Mouse (Mus musculus) embryo, embryonic 10 days (tissue): ENCODE data around the gene Tmod2.
"Not testable (repeated sequence)": the region's sequence is repeated elsewhere in the genome, so short reads cannot be mapped to it uniquely, and the experiment has no call there.

Source experiments
- DNase-seq: peaks from one replicate; pipeline ENCODE4 v3.0.0-alpha.2; 2015; ENCODE audit warnings: low spot score

The Tmod2 gene

GRCm38 (mm10) chr9:75551342-75551741, 59.8 kb downstream of the Tmod2 start:
- no peak for DNase-seq

GRCm38 (mm10) chr9:75549010-75549409, 62.1 kb downstream of the Tmod2 start:
- no peak for DNase-seq

DNA sequence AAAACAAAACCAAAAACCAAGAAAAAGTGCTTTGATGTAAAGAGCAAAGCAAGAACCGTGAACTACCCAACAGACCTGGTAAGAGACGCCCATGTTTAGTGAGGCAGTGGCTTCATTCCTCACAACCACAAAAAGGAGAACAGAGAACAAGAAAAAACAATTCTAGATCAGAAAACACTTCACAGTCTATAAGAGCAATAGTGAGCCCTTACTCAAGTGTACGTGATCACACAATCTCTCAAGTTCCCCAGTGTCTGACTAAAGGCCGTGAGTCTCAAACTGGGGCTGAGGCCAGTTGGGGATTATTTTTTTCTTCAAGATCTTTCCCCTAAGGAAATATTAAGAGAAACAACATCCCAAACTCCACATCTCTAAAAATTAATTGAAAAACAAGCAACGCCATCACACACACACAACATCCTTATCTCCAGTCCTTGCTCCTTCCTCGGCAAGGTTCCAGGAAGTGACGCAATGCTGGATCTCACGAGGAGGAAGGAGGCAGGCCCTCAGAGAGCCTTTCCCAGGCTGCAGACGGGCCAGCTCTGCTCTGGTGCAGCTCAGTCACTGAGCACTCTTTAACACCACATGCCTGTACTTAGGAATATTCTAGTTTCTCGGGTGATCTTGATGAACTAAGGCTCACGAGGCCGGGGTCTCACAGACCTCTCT, 64.1 kb downstream of the Tmod2 start:
- no peak for DNase-seq

- DNase-seq: no peak
Measured at GRCm38 (mm10) chr9:75545514-75545913, 65.6 kb downstream of the Tmod2 start.

DNA sequence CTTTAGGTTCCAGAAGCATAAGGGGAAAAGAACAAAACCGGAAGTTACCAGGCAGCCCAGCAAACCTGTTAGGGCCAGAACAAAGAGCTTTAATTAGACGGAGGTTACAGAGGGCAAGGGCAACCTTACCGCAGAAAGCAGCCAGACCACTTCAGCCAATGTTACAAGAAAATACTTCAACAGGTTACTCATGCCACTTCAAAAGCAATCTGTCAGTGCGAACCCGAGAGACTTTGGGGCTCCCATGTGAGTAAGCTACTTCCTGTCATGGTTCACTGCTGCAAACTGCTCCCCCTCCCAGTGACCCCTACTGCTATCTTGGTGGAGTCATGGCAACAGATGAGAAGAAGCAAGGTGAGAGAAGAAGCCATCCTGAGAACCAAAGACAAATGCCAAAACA, 69.6 kb downstream of the Tmod2 start:
- DNase-seq: peak; percentile 43

DNA sequence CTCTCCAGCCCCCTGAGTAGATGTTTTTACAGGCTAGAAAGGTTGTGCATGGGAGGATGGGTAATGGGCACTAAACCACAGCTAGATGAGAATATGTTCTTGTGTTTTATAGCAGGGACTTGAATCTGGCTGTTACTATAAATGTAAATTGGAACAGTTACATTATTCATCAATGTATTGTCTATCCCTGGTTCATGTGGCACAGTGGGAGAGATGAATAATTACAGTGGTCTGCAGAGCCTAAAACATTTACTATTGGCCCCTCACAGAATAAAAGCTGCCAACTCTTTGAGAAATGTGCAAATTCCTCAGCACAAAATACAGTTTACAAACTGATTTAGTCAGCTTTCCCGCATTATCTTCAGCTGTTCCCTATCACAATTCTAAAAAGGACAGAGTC, 74.7 kb downstream of the Tmod2 start:
- DNase-seq: no peak

DNA sequence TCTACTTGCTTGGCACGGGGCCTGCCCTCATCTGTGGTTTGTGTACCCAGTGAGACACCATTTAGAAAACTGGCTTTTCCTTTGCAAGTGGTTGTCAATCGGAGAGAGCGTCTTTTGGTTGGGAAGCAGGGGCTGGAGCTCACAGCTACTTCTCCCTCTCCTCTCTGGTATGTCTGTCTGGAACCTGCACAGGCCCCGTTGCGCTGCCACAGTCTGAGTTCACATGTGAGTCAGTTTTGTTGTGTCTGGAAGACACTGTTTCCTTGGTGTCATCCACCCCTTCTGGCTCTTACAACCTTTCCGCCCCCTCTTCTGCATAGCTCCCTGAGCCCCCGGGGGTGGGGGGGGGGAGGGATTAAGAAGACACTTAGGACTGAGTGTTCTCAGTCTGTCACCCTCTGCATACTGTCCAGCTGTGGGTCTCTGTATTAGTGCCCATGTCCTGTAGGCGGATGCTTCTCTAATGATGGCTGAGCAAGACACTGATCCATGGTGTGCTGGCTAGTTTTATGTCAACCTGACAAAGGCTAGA, 76.6 kb downstream of the Tmod2 start:
- no peak for DNase-seq

- not testable (repeated sequence) for DNase-seq
Measured at GRCm38 (mm10) chr9:75532989-75533388, 78.1 kb downstream of the Tmod2 start.

- no peak for DNase-seq
Measured at GRCm38 (mm10) chr9:75532461-75532860, 78.7 kb downstream of the Tmod2 start.

- no peak for DNase-seq
Measured at GRCm38 (mm10) chr9:75529358-75529757, 81.8 kb downstream of the Tmod2 start.

GRCm38 (mm10) chr9:75528096-75528495, 83.0 kb downstream of the Tmod2 start:
- DNase-seq: no peak

GRCm38 (mm10) chr9:75527368-75528059, 83.6 kb downstream of the Tmod2 start:
- DNase-seq: no peak

- no peak for DNase-seq
Measured at GRCm38 (mm10) chr9:75523646-75524045, 87.5 kb downstream of the Tmod2 start.

GRCm38 (mm10) chr9:75522217-75522616, 88.9 kb downstream of the Tmod2 start:
- DNase-seq: no peak

DNA sequence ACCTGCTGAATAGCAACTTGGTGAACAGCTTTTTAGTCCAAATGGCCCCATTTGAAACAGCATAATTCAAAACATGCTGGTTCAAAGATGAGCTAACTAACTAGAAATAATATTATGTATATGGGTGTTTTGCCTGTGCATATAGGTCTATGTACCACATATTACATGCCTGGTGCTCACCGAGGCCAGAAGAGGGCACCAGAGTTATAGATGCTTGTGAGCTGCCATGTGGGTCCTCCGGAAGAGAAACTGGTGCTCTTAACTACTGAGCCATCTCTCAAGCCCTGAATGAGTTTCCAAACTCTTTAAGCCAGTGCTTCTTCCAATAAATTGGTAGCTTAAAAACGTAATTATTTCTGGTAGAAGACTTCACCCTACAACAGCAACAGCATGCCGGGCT, 89.3 kb downstream of the Tmod2 start:
- DNase-seq: peak; percentile 80

- no peak for DNase-seq
Measured at GRCm38 (mm10) chr9:75520940-75521339, 90.2 kb downstream of the Tmod2 start.

DNA sequence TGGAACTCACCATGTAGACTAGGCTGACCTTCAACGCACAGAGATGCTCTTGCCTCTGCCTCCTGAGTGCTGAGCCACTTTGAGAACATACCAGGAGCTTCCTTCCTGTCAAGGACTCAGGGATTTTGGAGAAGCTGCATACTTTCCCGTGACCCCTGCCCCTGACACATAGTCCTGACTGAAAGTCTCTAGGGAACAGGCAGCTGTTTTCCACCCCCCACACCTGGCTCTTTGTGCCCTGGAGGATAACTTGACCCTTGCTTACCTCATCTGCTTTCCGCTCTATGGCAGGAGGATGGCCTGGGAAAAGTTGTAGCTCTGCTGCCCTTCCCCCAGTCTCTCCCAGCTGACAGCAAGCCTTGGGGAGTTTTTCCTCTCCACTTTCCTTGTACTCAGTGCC, 93.4 kb downstream of the Tmod2 start:
- DNase-seq: peak; percentile 32
